Mouse (Mus musculus): ENCODE data around the gene Dppa3.

Dppa3 gene

DNA sequence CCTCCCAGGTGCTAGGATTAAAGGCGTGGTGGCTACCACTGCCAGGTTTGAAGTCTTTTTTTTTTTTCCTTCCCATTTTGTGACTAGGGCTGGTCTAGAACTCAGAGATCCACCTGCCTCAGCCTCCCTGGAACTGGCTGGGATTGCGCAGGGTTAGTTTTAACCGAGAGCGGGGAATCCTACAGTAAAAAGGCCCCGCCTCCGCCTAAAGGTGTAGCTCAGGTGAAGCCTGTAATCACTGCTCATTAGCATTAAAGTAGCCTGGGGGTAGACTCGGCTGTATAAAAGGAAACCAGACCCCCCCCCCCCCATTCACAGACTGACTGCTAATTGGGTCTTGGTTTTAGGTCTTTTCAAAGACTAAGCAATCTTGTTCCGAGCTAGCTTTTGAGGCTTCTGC is at the start of gene Dppa3:
Gene Dppa3 (plus strand): TSS at position 301 of the 400 bp plus-strand sequence.
- no peak for DNase-seq (ENCODE audit: low spot score in 2 of 2)

DNA sequence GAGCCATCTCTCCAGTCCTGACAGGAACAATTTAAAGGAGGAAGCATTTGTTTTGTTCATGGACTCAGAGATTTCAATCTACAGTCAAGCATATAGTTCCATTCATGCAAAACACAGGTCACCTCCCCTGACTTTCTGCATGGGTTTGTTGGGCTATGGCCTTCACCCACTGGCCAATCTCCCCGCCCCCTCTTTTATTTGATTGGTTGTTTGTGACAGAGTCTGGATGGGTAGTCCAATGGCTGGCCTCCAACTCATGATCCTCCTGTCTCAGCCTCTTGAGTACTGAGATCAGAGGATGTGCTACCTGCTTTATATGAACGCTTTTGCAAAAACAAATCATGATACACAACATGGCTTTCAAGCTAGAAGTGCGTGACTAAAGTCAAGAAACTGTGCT is 49.2 kb upstream of the Dppa3 start:
- no peak for DNase-seq (ENCODE audit: low spot score in 2 of 2)

DNA sequence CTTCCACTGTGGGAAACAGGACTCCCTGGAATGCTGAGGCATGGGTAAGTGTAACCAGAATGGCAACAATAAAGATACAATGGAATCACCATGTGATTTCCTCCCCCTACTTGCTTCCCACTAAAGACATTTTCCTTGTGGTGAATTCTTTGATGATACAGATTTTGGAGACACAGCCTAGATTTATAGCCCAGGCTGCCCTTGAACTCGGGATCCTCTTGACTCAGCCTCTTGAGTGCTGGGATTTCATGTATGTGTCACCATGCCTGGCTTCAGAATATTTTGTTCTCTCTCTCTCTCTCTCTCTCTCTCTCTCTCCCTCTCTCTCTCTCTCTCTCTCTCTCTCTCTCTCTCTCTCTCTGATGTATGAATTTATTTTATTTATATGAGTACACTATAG is 47.1 kb upstream of the Dppa3 start:
- DNase-seq (ENCODE audit: low spot score in 2 of 2) = no peak

DNA sequence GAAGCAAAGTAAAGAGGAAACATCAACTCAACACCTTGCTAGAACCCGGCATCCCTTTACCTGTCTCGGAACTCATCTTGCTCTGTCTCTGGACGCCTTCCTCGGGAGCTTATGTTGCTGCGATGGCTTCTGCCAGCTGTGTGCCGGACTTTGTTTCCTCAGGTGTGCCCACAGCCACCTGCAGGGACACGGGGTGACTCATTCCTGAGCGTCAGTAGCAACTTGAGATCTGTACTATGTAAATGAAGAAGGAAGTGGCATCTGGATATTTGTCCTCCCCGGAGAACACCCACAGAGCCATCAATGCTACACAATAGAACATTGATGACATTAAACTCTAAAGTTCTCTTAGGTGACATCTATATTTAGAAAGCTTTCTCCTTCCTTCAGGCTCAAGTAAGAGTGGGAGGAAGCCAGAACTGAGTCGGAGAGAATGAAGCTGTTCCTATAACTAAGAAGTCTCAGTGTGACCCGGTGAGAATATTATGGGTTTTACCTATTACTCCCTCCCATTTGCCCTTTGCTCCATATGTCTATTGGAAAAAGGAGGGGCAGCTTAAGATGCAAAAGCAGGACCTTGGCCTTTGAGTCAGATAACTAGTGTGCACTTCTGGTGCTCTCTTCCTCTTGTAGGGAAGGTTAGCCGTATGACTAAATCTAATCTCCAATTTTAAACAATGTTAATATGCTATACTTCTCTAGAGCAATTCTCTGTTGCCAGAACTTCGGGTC is 35.0 kb upstream of the Dppa3 start:
- no peak for DNase-seq (ENCODE audit: low spot score in 2 of 2)

DNA sequence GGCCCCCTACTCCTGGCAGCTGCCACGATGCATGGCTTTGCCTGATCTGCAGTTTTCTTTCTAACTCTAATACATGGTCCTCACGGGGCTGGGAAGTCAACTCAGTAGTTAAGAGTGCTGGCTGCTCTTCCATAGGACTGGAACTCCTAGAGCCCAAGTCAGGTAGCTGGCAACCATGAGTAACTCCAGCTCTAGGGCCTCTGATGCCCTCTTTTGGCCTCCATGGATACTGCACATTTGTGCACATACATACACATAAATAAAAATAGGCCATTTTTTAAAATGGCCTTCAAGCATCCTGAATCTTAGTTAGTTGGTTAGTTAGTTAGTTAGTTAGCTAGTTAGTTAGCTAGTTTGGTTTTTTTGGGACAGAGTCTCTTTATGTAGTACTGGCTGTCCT is 33.3 kb upstream of the Dppa3 start:
- no peak for DNase-seq (ENCODE audit: low spot score in 2 of 2)

DNA sequence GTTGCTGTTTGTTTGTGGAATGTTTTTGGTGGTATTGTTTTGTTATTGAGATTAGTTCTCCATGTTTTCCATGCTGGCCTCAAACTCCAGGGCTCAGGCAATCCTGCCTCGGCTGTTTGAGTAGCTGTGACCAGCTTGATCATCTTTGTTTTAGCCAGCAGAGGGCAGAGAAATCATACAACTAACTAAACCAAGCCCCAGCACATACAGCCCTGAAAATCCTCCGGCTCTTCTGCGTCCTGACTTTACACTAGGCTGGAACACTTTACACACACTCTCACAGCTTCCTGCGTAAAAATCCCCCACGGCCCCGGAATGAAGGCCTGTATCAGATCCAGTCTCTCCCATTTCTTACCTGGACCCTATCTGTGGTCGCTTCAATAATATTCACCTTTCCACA is 30.6 kb upstream of the Dppa3 start:
- no peak for DNase-seq (ENCODE audit: low spot score in 2 of 2)

DNA sequence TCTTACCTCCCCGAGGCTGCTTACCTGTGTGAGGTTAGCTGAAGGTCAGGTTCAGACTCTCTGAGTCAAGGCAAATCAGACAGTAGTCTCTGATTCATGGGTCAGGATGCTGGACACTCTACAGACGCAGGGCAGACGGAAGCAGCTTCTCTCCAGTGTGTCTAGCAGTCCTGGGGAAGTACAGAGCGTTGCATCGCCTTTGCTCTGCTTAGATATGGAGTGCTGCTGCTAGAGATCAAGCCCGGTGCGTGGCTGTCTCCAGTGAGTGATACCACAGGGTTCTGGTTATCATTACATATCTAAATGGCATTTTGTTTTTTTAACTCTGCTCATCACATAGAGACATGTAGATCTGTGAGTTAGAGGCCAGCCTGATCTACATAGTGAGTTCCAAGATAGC is 29.6 kb upstream of the Dppa3 start:
- no peak for DNase-seq (ENCODE audit: low spot score in 2 of 2)

DNA sequence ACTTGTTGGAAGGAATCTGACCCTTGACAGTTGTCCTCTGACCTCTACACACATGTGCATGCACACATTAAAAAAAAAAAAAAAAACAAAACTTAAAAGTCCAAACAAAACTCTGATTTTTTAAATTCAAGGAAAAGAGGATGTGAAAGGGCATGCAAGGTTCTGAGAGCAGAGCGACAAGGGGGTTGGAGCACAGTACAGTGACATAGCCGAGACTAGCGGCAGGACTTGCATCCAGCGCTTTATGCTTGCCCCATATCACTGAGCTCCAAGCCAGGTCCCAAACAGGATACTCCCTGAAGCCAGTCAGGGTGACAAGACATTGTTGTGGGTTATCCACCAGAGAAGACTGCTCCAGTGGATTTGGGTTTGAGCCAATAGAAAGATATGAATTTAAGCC is 28.2 kb upstream of the Dppa3 start:
- DNase-seq (ENCODE audit: low spot score in 2 of 2) = no peak

DNA sequence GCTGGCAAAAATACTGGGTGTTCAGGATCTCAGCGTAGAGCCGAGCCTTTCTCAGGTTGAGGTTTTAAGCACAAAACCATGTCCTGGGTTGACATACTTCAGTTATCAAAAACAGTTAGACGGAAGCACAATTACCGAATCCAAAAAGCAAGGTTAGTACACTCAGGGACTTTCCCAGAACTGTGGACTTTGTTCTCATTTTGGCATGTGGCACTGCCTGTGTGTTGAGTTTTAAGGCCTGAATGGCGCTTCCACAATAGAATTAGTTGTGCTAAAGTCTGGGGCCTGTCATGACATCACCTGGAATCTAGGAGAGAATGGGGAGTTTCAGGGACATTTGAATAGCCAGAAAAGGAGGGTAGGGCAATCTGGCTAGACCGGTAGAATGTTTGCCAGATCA is 27.8 kb upstream of the Dppa3 start:
- no peak for DNase-seq (ENCODE audit: low spot score in 2 of 2)

DNA sequence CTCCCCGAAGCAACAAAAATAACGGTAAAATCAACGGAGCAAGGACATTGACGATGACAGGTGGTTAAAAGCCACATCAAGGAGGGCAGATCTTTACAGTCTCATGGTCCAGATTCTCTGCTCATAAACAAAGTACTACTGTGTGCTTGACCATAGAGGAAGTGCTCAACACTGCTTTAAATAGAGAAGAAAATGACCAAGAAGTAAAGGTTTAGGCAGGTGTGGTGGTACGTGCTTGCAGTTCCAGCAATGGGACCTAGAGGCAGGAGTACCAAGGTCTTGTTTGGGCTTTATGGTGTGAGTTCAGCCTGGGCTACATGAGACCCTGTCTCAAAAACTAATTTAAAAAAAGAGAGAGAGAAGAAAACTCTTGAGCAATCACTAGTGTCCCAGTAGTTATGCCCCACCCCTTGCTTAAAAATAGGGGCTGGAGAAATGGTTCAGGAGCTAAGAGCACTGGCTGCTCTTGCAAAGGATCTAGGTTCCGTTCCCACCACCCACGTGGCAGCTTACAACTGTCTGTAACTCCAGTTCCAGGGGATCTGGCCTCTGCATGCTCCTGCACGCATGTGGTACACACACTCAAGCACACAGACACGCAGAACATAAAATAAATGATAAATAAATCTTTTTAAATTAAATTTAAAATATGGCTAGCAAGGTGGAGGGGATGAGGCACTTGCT is 27.0 kb upstream of the Dppa3 start:
- DNase-seq (ENCODE audit: low spot score in 2 of 2) = no peak

DNA sequence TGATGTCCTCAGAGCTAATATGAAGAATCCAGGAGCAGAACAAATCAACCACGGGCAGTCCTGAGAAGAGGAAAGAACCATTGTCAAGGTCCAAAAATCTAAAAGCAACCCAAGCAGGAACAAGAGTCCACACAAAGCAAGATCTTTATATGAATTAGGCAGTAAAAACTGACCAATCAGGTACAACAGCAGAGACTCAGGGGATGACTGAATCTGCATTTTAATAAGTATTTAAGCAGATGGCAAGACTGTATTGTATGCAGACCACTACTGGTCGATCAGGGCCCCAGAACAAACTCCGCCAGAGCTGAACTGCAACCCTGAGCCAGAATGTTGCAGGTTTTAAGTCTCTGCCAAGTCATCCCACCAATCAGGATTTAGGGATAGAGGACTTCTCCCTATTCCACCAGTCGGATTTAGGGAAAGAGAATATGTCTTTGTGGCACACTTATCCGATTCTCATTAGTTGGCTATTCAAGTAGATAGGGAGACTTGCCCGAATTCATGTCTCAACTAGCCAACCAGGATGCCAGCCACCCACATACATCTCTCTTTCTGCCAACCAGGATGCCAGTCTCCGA is 26.1 kb upstream of the Dppa3 start:
- DNase-seq (ENCODE audit: low spot score in 2 of 2) = no peak

DNA sequence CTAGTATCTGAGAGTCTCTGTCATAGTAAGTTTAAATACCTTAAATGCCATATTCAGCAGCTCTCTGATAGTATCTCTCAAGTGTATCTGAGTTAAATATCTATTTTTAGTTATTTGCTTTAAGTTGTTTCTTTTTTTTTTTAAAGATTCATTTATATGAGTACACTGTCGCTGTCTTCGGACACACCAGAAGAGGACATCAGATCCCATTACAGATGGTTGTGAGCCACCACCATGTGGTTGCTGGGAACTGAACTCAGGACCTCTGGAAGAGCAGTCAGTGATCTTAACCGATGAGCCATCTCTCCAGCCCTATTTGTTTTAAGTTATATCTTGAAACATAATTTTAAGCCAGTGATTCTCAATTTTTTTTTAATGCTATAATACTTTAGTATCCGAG is 25.2 kb upstream of the Dppa3 start:
- no peak for DNase-seq (ENCODE audit: low spot score in 2 of 2)

DNA sequence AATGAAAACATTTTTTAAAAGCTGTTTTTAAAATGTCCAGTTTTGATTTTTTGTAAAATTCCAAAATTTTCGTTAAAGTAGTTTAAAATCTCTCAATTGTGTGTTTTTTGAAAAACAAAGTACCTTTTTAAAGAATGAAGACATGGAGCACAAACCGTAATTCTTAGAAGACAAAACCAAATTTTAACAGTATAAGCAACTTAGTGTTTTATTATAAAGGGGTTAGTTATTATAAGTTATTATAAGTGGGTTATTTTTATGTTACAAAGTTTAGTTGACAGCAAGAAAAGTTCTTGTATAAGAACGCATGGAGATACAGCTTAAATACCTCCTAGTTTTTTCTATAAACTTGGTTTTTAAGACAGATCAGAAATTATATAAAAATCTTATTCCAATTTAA is 24.6 kb upstream of the Dppa3 start:
- no peak for DNase-seq (ENCODE audit: low spot score in 2 of 2)

DNA sequence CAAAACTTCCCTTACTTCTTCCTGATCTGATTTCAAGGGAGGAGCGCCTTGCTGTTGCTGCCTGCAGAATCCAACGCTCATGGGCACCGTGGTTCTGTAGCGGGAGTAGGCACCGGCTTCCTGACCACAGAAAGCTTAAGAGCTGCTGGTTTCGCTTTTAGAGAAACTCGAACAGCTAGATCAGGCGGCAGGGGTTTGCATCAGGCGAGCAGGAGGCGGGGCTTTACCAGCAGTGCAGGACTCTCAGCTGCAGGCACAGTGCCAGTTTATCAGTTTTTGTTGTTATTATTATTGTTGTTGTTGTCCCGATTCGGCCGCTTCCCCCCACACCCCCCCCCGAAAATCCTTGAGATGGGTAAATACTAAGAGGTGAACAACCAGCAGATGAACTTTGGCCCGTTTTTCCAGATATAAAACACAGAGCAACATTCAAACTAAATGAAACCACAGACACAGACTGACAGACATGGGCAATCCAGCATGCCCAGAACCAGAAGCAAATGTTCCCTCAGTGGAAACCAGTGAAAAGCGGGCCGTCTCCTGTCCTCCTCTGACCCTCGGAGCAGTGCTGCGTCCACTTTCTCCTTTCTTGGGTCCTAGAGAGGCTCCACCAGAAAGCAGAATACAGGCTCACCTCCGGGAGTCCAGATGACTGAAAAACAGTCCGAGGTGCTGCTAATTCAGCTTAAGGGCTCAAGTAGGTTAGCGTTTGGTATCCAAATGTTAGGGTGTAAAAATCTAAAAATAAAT is 23.8 kb upstream of the Dppa3 start, which contains the start of gene Apobec1:
Gene Apobec1 (minus strand): TSS at position 203 of the 750 bp plus-strand sequence.
- peak; percentile 72 to 79 for DNase-seq (ENCODE audit: low spot score in 2 of 2)

DNA sequence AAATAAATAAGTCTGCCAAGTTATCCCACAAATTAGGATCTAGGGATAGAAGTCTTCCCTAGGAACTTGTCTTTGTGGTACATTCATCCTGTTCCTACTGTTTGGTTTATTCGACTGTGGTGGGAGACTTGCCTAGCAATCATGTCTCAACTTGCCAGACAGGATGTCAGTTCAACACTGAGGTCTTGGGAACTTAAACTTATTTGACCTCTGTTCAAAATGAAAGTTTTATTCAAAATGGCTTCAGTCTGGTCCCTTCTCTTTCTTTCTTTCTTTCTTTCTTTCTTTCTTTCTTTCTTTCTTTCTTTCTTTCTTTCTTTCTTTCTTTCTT is 23.3 kb upstream of the Dppa3 start:
- no peak for DNase-seq (ENCODE audit: low spot score in 2 of 2)

DNA sequence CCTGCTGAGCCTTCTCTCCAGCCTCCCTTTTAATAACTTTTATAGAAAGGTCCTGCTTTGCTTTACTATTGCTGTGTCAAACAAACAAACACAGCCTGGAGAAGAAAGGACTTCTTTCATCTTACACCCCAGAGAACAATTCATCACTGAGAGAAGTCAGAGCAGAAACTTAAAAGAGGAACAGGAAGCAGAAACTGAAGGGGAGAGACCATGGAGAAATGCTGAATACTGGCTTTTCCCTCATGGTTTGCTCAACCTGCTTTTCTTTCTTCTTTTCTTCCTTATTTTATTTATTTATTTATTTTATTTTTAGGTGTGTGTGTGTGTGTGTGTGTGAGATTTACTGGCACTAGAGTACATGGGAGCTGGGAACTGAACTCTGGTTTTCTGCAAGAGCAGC is 21.9 kb upstream of the Dppa3 start:
- no peak for DNase-seq (ENCODE audit: low spot score in 2 of 2)

DNA sequence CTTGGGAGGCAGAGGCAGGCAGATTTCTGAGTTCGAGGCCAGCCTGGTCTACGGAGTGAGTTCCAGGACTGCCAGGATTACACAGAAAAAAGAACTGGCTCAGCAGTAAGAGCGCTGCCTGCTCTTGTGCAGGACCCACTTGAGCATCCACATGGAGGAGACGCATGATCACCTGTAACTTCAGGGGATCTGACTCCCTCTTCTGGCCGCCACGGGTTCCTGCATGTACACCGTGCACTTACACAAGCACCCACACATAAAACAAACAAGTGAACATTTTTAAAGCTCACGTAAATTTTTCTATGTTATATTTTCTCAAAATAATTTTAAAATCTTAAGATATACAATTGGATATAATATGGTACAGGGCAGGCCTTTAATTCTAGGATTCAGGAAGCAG is 20.7 kb upstream of the Dppa3 start:
- peak in 1 of 2 experiments; percentile 19 for DNase-seq (ENCODE audit: low spot score in 2 of 2)

DNA sequence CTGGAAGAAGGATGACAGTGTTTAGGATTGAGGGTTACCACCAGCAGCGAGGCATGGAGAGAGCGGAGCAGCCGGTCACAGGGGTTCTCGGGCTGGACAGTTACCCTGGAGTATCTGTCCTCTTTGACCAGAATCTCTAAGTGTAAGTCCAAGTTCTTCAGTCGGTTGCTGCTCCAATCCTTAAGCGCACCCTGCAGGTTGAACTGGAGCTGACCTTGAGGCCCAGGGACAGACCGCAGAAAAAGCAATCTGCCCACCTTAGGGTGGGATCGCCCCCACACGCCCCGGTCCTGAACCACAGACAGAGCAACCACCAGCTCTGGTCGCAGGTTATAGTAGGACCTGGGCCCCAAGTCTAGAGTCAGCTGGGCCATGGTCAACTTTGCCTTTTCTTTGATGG is 19.5 kb upstream of the Dppa3 start:
- DNase-seq (ENCODE audit: low spot score in 2 of 2) = no peak

DNA sequence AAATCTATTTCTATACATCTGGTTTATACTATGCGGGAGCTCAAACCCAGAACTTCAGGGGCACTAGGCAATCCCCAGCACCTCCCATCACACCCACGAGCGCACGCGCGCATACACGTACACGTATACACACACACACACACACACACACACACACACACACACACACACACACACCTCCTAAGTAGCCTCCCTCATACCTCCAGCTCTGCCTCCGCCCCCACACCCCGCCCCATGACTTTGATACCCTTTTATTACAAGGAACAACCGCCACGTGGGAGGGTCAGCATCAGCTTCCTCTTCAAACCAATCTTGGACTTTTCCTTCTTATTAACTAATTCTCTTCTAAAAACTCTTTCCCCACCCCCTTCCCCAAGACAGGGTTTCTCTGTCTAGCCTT is 18.5 kb upstream of the Dppa3 start:
- DNase-seq (ENCODE audit: low spot score in 2 of 2) = no peak

DNA sequence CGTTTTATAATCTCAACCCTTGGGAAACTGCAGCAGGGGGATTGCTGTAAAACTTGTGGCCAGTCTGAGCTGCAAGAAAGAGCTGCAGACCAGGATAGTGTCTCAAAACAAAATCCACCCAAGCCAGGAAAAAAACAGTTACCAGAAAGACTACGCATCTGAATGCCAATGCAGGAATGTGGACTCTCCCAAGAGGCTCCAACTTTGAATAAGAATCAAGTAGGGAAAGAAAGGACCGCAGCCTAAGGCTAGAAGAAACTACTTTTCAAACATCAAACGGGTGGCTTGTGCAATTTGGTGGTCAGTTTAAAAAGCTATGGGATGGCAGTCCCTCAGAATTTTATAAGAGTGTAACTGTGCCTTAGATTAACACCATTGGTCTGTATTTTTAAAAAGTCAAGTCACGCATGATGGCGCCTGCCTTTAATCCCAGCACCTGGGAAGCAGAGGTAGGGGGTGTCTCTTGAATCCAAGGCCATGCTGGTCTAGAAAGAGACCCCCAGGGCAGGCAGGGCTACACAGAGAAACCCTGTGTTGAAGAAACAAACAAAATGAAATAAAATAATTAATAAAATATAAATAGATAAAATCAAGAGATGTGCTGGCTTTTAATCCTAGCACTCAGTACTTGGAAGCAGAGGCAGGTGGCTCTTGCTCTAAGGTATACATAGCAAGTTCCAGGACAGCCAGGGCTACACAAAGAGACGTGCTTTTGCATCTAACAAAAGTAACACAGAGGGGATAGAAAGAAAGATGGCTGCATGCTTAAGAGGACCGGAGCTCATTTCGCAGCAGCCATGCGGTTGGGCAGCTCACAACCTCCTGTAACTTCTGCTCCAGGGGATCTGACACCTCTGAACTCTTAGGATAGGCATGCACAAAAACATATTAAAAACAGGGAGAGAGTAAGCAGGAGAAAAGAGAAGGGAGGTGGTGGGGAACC is 17.5 kb upstream of the Dppa3 start:
- no peak for DNase-seq (ENCODE audit: low spot score in 2 of 2)

DNA sequence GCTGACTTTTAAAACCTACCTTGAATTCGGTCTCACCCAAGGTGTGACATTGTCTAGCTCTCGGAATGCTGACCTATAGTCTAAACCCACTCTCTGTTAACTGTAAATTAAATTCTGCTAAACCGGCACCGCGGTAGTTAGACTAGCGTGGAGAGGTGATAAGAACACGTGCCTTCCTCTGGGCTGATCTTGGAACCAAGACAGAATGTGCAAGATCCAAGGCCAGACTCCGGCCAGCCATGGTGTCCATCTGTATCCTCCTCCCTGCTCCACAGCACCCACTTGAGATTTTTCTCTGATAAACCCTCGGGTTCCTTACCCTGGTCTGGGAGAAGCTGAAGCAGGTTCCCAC is 16.9 kb upstream of the Dppa3 start:
- no peak for DNase-seq (ENCODE audit: low spot score in 2 of 2)

DNA sequence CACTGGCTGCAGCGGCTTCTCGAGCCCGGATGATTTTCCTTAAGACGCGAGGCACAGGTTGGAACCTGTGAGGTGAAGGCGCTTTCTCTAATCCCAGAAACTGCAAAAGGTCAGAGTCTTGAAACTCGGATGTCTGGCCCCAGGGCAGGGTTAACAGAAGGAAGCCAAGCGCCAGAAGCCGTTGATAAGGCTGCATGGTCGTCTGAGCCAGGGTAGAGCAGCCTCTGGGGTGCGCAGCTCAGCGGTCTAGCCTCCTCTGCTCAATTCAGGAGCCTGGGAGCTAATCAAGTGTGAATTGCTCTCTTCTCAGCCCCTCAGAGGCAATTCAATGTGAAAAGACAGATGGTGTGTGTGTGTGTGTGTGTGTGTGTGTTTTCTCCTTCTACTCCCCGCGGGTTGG is 16.4 kb upstream of the Dppa3 start, which contains the start of gene Gdf3:
Gene Gdf3 (minus strand): TSS at position 317 of the 400 bp plus-strand sequence.
- no peak for DNase-seq (ENCODE audit: low spot score in 2 of 2)
